In genomic region chr17:13679725-13680124, GRCm38 (mm10) we compare ENCODE assay signal across 17 mouse cellular contexts.
DNase-seq lines count a peak whose midpoint lies in the region; ATAC-seq and TF ChIP-seq lines count a peak whose summit lies in the region.
"Had no signal": no experiment of that assay in that cellular context is flagged by ENCODE, and none has a peak within 500 bp of the region (broad histone marks: within the 10 kb centered on the region; RNA-seq: fewer than 3 reads in every experiment).

No protein-coding gene starts in this region.

- no peak for DNase-seq in heart, adult 8-10 months (ENCODE audit: low spot score)
- DNase-seq in spleen, adult 12 weeks (ENCODE audit: low spot score): no peak
- DNase-seq in liver, embryonic 11.5 days (ENCODE audit: low spot score): no peak
- DNase-seq: adrenal gland, postnatal 36 days; cerebellum, adult 9-11 months; embryo, embryonic 11 days; kidney, postnatal 10 days; right cerebral cortex, postnatal 14 days; thymus, postnatal 4 days had no signal

- no peaks in the 10 kb centered on the region for H3K36me3 ChIP-seq in heart, embryonic 13.5 days
- H3K36me3 ChIP-seq in C2C12 (ENCODE audit: control insufficient read depth, insufficient read depth): no peaks in the 10 kb centered on the region
- no peaks in the 10 kb centered on the region for H3K36me3 ChIP-seq in forebrain, embryonic 13.5 days (ENCODE audit: poor library complexity, severe bottlenecking)
- H3K36me3 ChIP-seq in hindbrain, embryonic 16.5 days (ENCODE audit: control insufficient read depth, insufficient read depth, low read length): no peaks in the 10 kb centered on the region
- H3K36me3 ChIP-seq in liver, embryonic 11.5 days (ENCODE audit: control insufficient read depth, insufficient read depth, low read length): no peaks in the 10 kb centered on the region
- H3K36me3 ChIP-seq: liver, embryonic 12.5 days; lung, embryonic 15.5 days had no signal

- H3K9me3 ChIP-seq in heart, embryonic 13.5 days: no peaks in the 10 kb centered on the region
- no peaks in the 10 kb centered on the region for H3K9me3 ChIP-seq in forebrain, embryonic 13.5 days (replicated peaks)
- H3K9me3 ChIP-seq in hindbrain, embryonic 16.5 days (ENCODE audit: control insufficient read depth, low read length): no peaks in the 10 kb centered on the region
- no peaks in the 10 kb centered on the region for H3K9me3 ChIP-seq in liver, embryonic 11.5 days (ENCODE audit: control insufficient read depth, low read length)
- H3K9me3 ChIP-seq: liver, embryonic 12.5 days; lung, embryonic 15.5 days had no signal

- peaks cover 61% of the 10 kb centered on the region for H3K4me1 ChIP-seq in heart, embryonic 13.5 days
- H3K4me1 ChIP-seq in forebrain, embryonic 13.5 days: peaks cover 54% of the 10 kb centered on the region
- peaks cover 3% of the 10 kb centered on the region for H3K4me1 ChIP-seq in hindbrain, embryonic 16.5 days (ENCODE audit: control insufficient read depth, insufficient read depth, low read depth, low read length)
- peaks cover 14% of the 10 kb centered on the region for H3K4me1 ChIP-seq in liver, embryonic 11.5 days (replicated peaks; ENCODE audit: control insufficient read depth, insufficient read depth, low read length)

- TF ChIP-seq CTCF in C2C12 (IDR thresholded peaks at IDR 0.05; ENCODE audit: control insufficient read depth, insufficient read depth, insufficient read length): no peak

- 89% methylated on average over 6 of the region's 6 CpGs for WGBS in heart, embryonic 13.5 days
- 64% methylated on average over 6 of the region's 6 CpGs for WGBS in forebrain, embryonic 13.5 days
- WGBS in hindbrain, embryonic 16.5 days: 61% methylated on average over 6 of the region's 6 CpGs
- 92% methylated on average over 6 of the region's 6 CpGs for WGBS in liver, embryonic 11.5 days

- no peak for ATAC-seq in heart, embryonic 13.5 days (ENCODE audit: extremely low read depth, insufficient number of reproducible peaks, low FRiP score, low TSS enrichment)
- no peak for ATAC-seq in forebrain, embryonic 13.5 days
- no peak for ATAC-seq in hindbrain, embryonic 16.5 days
- no peak for ATAC-seq in liver, embryonic 11.5 days (replicated peaks; ENCODE audit: low FRiP score)
- ATAC-seq: activated CD4-positive, CD25-positive, alpha-beta regulatory T cell, adult 4 months; intestine, embryonic 16.5 days; liver, embryonic 12.5 days had no signal

- no peak overlapping the region for H3K4me3 ChIP-seq in heart, embryonic 13.5 days
- H3K4me3 ChIP-seq in C2C12 (ENCODE audit: insufficient read depth, poor library complexity, severe bottlenecking): no peak overlapping the region
- H3K4me3 ChIP-seq in forebrain, embryonic 13.5 days: no peak overlapping the region
- no peak overlapping the region for H3K4me3 ChIP-seq in hindbrain, embryonic 16.5 days (ENCODE audit: low read length)
- no peak overlapping the region for H3K4me3 ChIP-seq in liver, embryonic 11.5 days (ENCODE audit: low read depth, low read length)
- H3K4me3 ChIP-seq: liver, embryonic 12.5 days; lung, embryonic 15.5 days had no signal

- H3K27ac ChIP-seq in heart, embryonic 13.5 days (replicated peaks): 0 out of 2 replicates have a peak overlapping the region, but pooled peaks have one; percentile 25
- peak overlapping the region; percentile 76 for H3K27ac ChIP-seq in forebrain, embryonic 13.5 days
- H3K27ac ChIP-seq in hindbrain, embryonic 16.5 days (ENCODE audit: low read depth, low read length): peak overlapping the region; percentile 49
- no peak overlapping the region for H3K27ac ChIP-seq in liver, embryonic 11.5 days (ENCODE audit: low read depth, low read length)
- H3K27ac ChIP-seq: liver, embryonic 12.5 days; lung, embryonic 15.5 days had no signal

- no peaks in the 10 kb centered on the region for H3K79me2 ChIP-seq in C2C12 (ENCODE audit: control insufficient read depth, insufficient read depth)

- no peak overlapping the region; the same call in 1 of the 2 replicates for H3K9ac ChIP-seq in heart, embryonic 13.5 days
- H3K9ac ChIP-seq in forebrain, embryonic 13.5 days: no peak overlapping the region
- H3K9ac ChIP-seq in hindbrain, embryonic 16.5 days (ENCODE audit: low read depth, low read length): no peak overlapping the region
- H3K9ac ChIP-seq in liver, embryonic 11.5 days (ENCODE audit: low read depth, low read length): no peak overlapping the region
- H3K9ac ChIP-seq: liver, embryonic 12.5 days; lung, embryonic 15.5 days had no signal

- H3ac ChIP-seq in C2C12 (ENCODE audit: control insufficient read depth, insufficient read length, low read depth): no peak overlapping the region

- H3K79me3 ChIP-seq in C2C12 (ENCODE audit: low read depth): peaks cover 1% of the 10 kb centered on the region

- no peak overlapping the region for H3K4me2 ChIP-seq in heart, embryonic 13.5 days
- no peak overlapping the region for H3K4me2 ChIP-seq in forebrain, embryonic 13.5 days
- H3K4me2 ChIP-seq in hindbrain, embryonic 16.5 days (ENCODE audit: low read length): no peak overlapping the region
- H3K4me2 ChIP-seq in liver, embryonic 11.5 days: no peak overlapping the region
- H3K4me2 ChIP-seq: liver, embryonic 12.5 days; lung, embryonic 15.5 days had no signal

- no peaks in the 10 kb centered on the region for H3K27me3 ChIP-seq in heart, embryonic 13.5 days (replicated peaks)
- H3K27me3 ChIP-seq in C2C12 (ENCODE audit: control insufficient read depth, insufficient read depth, insufficient read length): no peaks in the 10 kb centered on the region
- no peaks in the 10 kb centered on the region for H3K27me3 ChIP-seq in forebrain, embryonic 13.5 days
- no peaks in the 10 kb centered on the region for H3K27me3 ChIP-seq in hindbrain, embryonic 16.5 days (replicated peaks; ENCODE audit: control insufficient read depth, insufficient read depth, low read length)
- no peaks in the 10 kb centered on the region for H3K27me3 ChIP-seq in liver, embryonic 11.5 days (replicated peaks; ENCODE audit: control insufficient read depth, insufficient read depth, low read length)
- H3K27me3 ChIP-seq: liver, embryonic 12.5 days; lung, embryonic 15.5 days had no signal

TF ChIP-seq in C2C12, 6 proteins besides CTCF, POLR2A, EP300 and RAD21:
- peak; percentile 0 for TF ChIP-seq USF1 (IDR thresholded peaks at IDR 0.05; ENCODE audit: low read depth)
- peak; percentile 6 for TF ChIP-seq MYOD1 (IDR thresholded peaks at IDR 0.05; ENCODE audit: control insufficient read depth, insufficient read length, low read depth)
- TF ChIP-seq MAX (IDR thresholded peaks at IDR 0.05): no peak
